Mouse (Mus musculus): Measurements from ENCODE around the gene Yap1.

GRCm38 (mm10) chr9:7987119-7987518 lies 17.3 kb downstream of the Yap1 start:
- TF ChIP-seq CTCF (IDR thresholded peaks at IDR 0.05; ENCODE audit: borderline replicate concordance, insufficient read depth, low read length) = no peak
- no peak for TF ChIP-seq POLR2A (IDR thresholded peaks at IDR 0.05; ENCODE audit: low read depth, low read length)

Measured in embryonic fibroblast, embryonic 13.5 days (primary cell).